Mouse (Mus musculus) embryo, embryonic 10.5 days (tissue): ENCODE measurements around the gene Map6.
A peak's percentile ranks its signal among the peaks of the same experiment; 100 is the strongest.
"Not testable (repeated sequence)": the region's sequence is repeated elsewhere in the genome, so short reads cannot be mapped to it uniquely, and the experiment has no call there.

Experiments used
- DNase-seq: peaks from one replicate; pipeline ENCODE4 v3.0.0-alpha.2; 2015; ENCODE audit warnings: low spot score

Gene Map6

GRCm38 (mm10) chr7:99356244-99356930 lies 89.1 kb downstream of the Map6 start:
- DNase-seq = peak; percentile 48

- DNase-seq = no peak
These were observed 90.0 kb downstream of the Map6 start for GRCm38 (mm10) chr7:99357201-99357600.

- no peak for DNase-seq
These were observed 91.1 kb downstream of the Map6 start for GRCm38 (mm10) chr7:99358371-99358770.

- peak; percentile 96 for DNase-seq
These were observed 93.0 kb downstream of the Map6 start for GRCm38 (mm10) chr7:99360021-99360802.

- DNase-seq = peak; percentile 65
These were observed 93.7 kb downstream of the Map6 start for GRCm38 (mm10) chr7:99360803-99361414.

- DNase-seq = no peak
These were observed 94.9 kb downstream of the Map6 start for GRCm38 (mm10) chr7:99362137-99362536.

- peak; percentile 95 for DNase-seq
These were observed 97.8 kb downstream of the Map6 start for GRCm38 (mm10) chr7:99365069-99365468.

- no peak for DNase-seq
These were observed 99.5 kb downstream of the Map6 start for GRCm38 (mm10) chr7:99366716-99367115.

GRCm38 (mm10) chr7:99374325-99374724 lies 107.1 kb downstream of the Map6 start:
- DNase-seq = not testable (repeated sequence)

- DNase-seq = peak; percentile 77
These were observed 108.2 kb downstream of the Map6 start for GRCm38 (mm10) chr7:99375455-99375854.

- DNase-seq = no peak
These were observed 111.6 kb downstream of the Map6 start for GRCm38 (mm10) chr7:99378870-99379269.

- DNase-seq = peak; percentile 89
These were observed 113.4 kb downstream of the Map6 start for GRCm38 (mm10) chr7:99380491-99381213.

GRCm38 (mm10) chr7:99381214-99382087 lies 114.2 kb downstream of the Map6 start, which contains the start of gene Gdpd5:
TSS of gene Gdpd5 (plus strand) at chr7:99381414.
- peak; percentile 98 for DNase-seq

GRCm38 (mm10) chr7:99382088-99383000 lies 115.1 kb downstream of the Map6 start:
- peak; percentile 34 for DNase-seq

- DNase-seq = no peak
These were observed 116.0 kb downstream of the Map6 start for GRCm38 (mm10) chr7:99383246-99383645.

- peak; percentile 47 for DNase-seq
These were observed 116.9 kb downstream of the Map6 start for GRCm38 (mm10) chr7:99384101-99384611.

- peak; percentile 45 for DNase-seq
These were observed 118.8 kb downstream of the Map6 start for GRCm38 (mm10) chr7:99386030-99386429.
